Mouse (Mus musculus) CH12.LX (cell line): ENCODE results near the gene Ctrb1. TPM values are rescaled to one million over a fixed set of nuclear protein-coding genes. Genes with fewer than 3 reads are reported as not detected.

Experiments
- DNase-seq: peaks from one replicate; pipeline ENCODE4 v3.0.0-alpha.2; 2013; ENCODE audit errors: extremely low read depth
- H3K27ac ChIP-seq: 2 replicates; pipeline ENCODE4 v1.5.1; 2012; ENCODE audit warnings: low read depth, mild to moderate bottlenecking, control low read depth, moderate library complexity; ENCODE audit not compliant: insufficient read depth
- H3K27me3 ChIP-seq: replicated peaks from 2 replicates; pipeline ENCODE3; 2012; ENCODE audit warnings: inconsistent platforms
- H3K36me3 ChIP-seq, 2 experiments: replicated peaks in 1 of 2; 2 replicates each; pipeline versions ENCODE3 to v1.6.1; 2012; ENCODE audit warnings: inconsistent platforms in 1 of 2, low read length in 1 of 2, mild to moderate bottlenecking in 1 of 2, mixed read lengths in 1 of 2, moderate library complexity in 1 of 2; ENCODE audit not compliant: control insufficient read depth in 1 of 2, insufficient read depth in 1 of 2
- H3K4me1 ChIP-seq, 2 experiments: 2 replicates each; pipeline ENCODE4 v1.6.1; 2012; ENCODE audit warnings: inconsistent platforms in 1 of 2, moderate library complexity in 1 of 2; ENCODE audit not compliant: insufficient read depth in 2 of 2, control insufficient read depth in 1 of 2
- H3K4me2 ChIP-seq: 2 replicates; pipeline ENCODE4 v1.6.1; 2012; ENCODE audit warnings: low read depth, mild to moderate bottlenecking, control low read depth; ENCODE audit not compliant: poor library complexity, insufficient read depth, severe bottlenecking
- H3K4me3 ChIP-seq, 3 experiments: fragments of 150-350 bp in 1 of 3; sonication (generic) in 1 of 3; replicated peaks in 1 of 3; 2 replicates each; pipeline versions ENCODE3 to v1.5.1; 2011 to 2012; ENCODE audit warnings: low read depth in 2 of 3, low read length in 2 of 3, mild to moderate bottlenecking in 2 of 3, moderate library complexity in 2 of 3, control low read depth in 1 of 3, improper control_type of control experiment in 1 of 3, inconsistent platforms in 1 of 3, mixed read lengths in 1 of 3; ENCODE audit not compliant: poor library complexity in 1 of 3
- H3K79me2 ChIP-seq: replicated peaks from 2 replicates; pipeline ENCODE4 v1.6.1; 2012; ENCODE audit warnings: mild to moderate bottlenecking, moderate library complexity; ENCODE audit not compliant: control insufficient read depth, poor library complexity, insufficient read depth, severe bottlenecking; ENCODE audit errors: extremely low read depth
- H3K9ac ChIP-seq: 2 replicates; pipeline ENCODE4 v1.6.1; 2012; ENCODE audit warnings: low read depth, mild to moderate bottlenecking, control low read depth, moderate library complexity; ENCODE audit not compliant: insufficient read depth
- H3K9me3 ChIP-seq: replicated peaks from 2 replicates; pipeline ENCODE3; 2012; ENCODE audit warnings: low read length, inconsistent platforms, mixed read lengths
- CHD1 ChIP-seq: IDR thresholded peaks from 2 replicates; pipeline ENCODE4 v1.6.1; 2012; ENCODE audit warnings: low read depth, low read length, improper control_type of control experiment, inconsistent platforms
- CTCF ChIP-seq, 2 experiments: IDR thresholded peaks in 1 of 2; conservative IDR thresholded peaks in 1 of 2; 2 replicates each; pipeline ENCODE4 v1.5.1; 2011 to 2012; ENCODE audit warnings: low read depth in 2 of 2, low read length in 2 of 2, improper control_type of control experiment in 1 of 2, inconsistent platforms in 1 of 2, mild to moderate bottlenecking in 1 of 2, moderate library complexity in 1 of 2
- ELF1 ChIP-seq: IDR thresholded peaks from 2 replicates; pipeline ENCODE4 v1.6.1; 2014; ENCODE audit warnings: low read depth, mild to moderate bottlenecking, inconsistent platforms, low read length, improper control_type of control experiment
- EP300 ChIP-seq: IDR thresholded peaks from 2 replicates; pipeline ENCODE4 v1.6.1; 2011; ENCODE audit warnings: low read length, improper control_type of control experiment
- ETS1 ChIP-seq: conservative IDR thresholded peaks from 2 replicates; pipeline ENCODE4 v1.6.1; 2012; ENCODE audit warnings: low read depth, mild to moderate bottlenecking, inconsistent platforms, low read length, improper control_type of control experiment, moderate library complexity
- GABPA ChIP-seq: IDR thresholded peaks from 2 replicates; pipeline ENCODE4 v1.6.1; 2012; ENCODE audit warnings: low read depth, low read length, improper control_type of control experiment, inconsistent platforms; ENCODE audit not compliant: insufficient replicate concordance
- HCFC1 ChIP-seq: IDR thresholded peaks from 2 replicates; pipeline ENCODE4 v1.6.1; 2012; ENCODE audit warnings: low read depth, mild to moderate bottlenecking, inconsistent platforms, low read length, improper control_type of control experiment
- JUN ChIP-seq: IDR thresholded peaks from 2 replicates; pipeline ENCODE4 v1.6.1; 2011; ENCODE audit warnings: low read depth, mild to moderate bottlenecking, low read length, improper control_type of control experiment, moderate library complexity; ENCODE audit not compliant: insufficient read depth
- MAFK ChIP-seq: IDR thresholded peaks from 2 replicates; pipeline ENCODE4 v1.6.1; 2011; ENCODE audit warnings: low read length, improper control_type of control experiment; ENCODE audit not compliant: insufficient replicate concordance
- MEF2A ChIP-seq: IDR thresholded peaks from 2 replicates; pipeline ENCODE4 v1.6.1; 2014; ENCODE audit warnings: low read depth, mild to moderate bottlenecking, inconsistent platforms, low read length, improper control_type of control experiment, borderline replicate concordance
- MXI1 ChIP-seq: IDR thresholded peaks from 2 replicates; pipeline ENCODE4 v1.6.1; 2011; ENCODE audit warnings: mild to moderate bottlenecking, low read depth, low read length, improper control_type of control experiment
- NRF1 ChIP-seq: IDR thresholded peaks from 2 replicates; pipeline ENCODE4 v1.6.1; 2014; ENCODE audit warnings: low read depth, mild to moderate bottlenecking, inconsistent platforms, low read length, improper control_type of control experiment, moderate library complexity
- PAX5 ChIP-seq: IDR thresholded peaks from 2 replicates; pipeline ENCODE4 v1.6.1; 2012; ENCODE audit warnings: low read length, inconsistent platforms, mixed read lengths
- POLR2A ChIP-seq: IDR thresholded peaks from 2 replicates; pipeline ENCODE4 v1.6.1; 2011; ENCODE audit warnings: low read depth, mild to moderate bottlenecking, improper control_type of control experiment, low read length
- SIN3A ChIP-seq: IDR thresholded peaks from 2 replicates; pipeline ENCODE4 v1.6.1; 2012; ENCODE audit warnings: low read length, improper control_type of control experiment, inconsistent platforms
- SMC3 ChIP-seq: IDR thresholded peaks from 2 replicates; pipeline ENCODE4 v1.6.1; 2011; ENCODE audit warnings: low read depth, low read length, improper control_type of control experiment
- TBP ChIP-seq: conservative IDR thresholded peaks from 2 replicates; pipeline ENCODE4 v1.6.1; 2011; ENCODE audit warnings: low read depth, low read length, improper control_type of control experiment
- USF2 ChIP-seq: conservative IDR thresholded peaks from 2 replicates; pipeline ENCODE4 v1.6.1; 2011; ENCODE audit warnings: low read depth, low read length, improper control_type of control experiment
- ZMIZ1 ChIP-seq: IDR thresholded peaks from 2 replicates; pipeline ENCODE4 v1.6.1; 2012; ENCODE audit warnings: low read depth, mild to moderate bottlenecking, inconsistent platforms, low read length, improper control_type of control experiment
- dilution Hi-C: fragments of 300-500 bp; cut with MboI; formaldehyde crosslinking; loops from 2 replicates; pipeline ENCODE4 v1.14.3; 2020; ENCODE audit warnings: low sequenced_read_pairs; ENCODE audit not compliant: extremely low pct_unique_long_range_greater_than_20kb, extremely low pct_ligation_motif_present
- in situ Hi-C: fragments of 300-500 bp; cut with MboI; formaldehyde crosslinking; loops from 3 replicates; pipeline ENCODE4 v1.14.3; 2019; ENCODE audit warnings: low sequenced_read_pairs, low pct_ligation_motif_present, low pct_unique_long_range_greater_than_20kb, mixed read lengths
- polyA plus RNA-seq: library from polyadenylated mRNA; unstranded; fragments of >175 nt; gene quantifications from 2 replicates; pipeline ENCODE4 v1.2.1, GENCODE M21; 2012; ENCODE audit warnings: low read depth; ENCODE audit not compliant: insufficient read length
- total RNA-seq, 2 experiments: library from RNA; depleted of rRNA; stranded (reverse); fragments of 300-350 nt in 1 of 2; fragments of >200 nt in 1 of 2; gene quantifications; 2 replicates each; pipeline ENCODE4 v1.2.3; 2012 to 2014

The Ctrb1 gene
- total and polyA plus RNA-seq, 3 experiments, result not detected

- H3K4me3 ChIP-seq, result no peak overlapping the region
- in situ Hi-C loops, result no loop called here
- H3K4me1 ChIP-seq, result no peaks in the 10 kb centered on the region
- no peaks in the 10 kb centered on the region for H3K79me2 ChIP-seq
- DNase-seq, result no peak
- H3K27ac ChIP-seq, result no peak overlapping the region
- peaks cover 11% of the 10 kb centered on the region for H3K9me3 ChIP-seq
- no peak overlapping the region for H3K9ac ChIP-seq
- no peak overlapping the region for H3K4me2 ChIP-seq
- no peaks in the 10 kb centered on the region for H3K36me3 ChIP-seq
- no peak for TF ChIP-seq MXI1
- no peak for TF ChIP-seq USF2
- no peak for TF ChIP-seq POLR2A
- no peak for TF ChIP-seq CTCF (conservative IDR thresholded peaks at IDR 0.05 in 1 of 2, IDR thresholded peaks at IDR 0.05 in 1 of 2; ENCODE audit: low read depth in 2 of 2, low read length in 2 of 2)
- no peak for TF ChIP-seq GABPA
- TF ChIP-seq NRF1, result no peak
- no peak for TF ChIP-seq HCFC1
- TF ChIP-seq CHD1, result no peak
- TF ChIP-seq MAFK, result no peak
- peaks cover 15% of the 10 kb centered on the region for H3K27me3 ChIP-seq
- dilution Hi-C loops, result no loop called here
These were observed 4.6 kb upstream of the Ctrb1 start for GRCm38 (mm10) chr8:111695441-111695840.

GRCm38 (mm10) chr8:111693261-111693741 is 2.5 kb upstream of the Ctrb1 start:
- dilution Hi-C loops, result no loop called here
- no peak overlapping the region for H3K4me2 ChIP-seq

GRCm38 (mm10) chr8:111686881-111687280 is 3.9 kb downstream of the Ctrb1 start:
- no peak overlapping the region for H3K27ac ChIP-seq
- no peak overlapping the region for H3K4me2 ChIP-seq
- no peak overlapping the region for H3K9ac ChIP-seq
- TF ChIP-seq USF2 (no peak), POLR2A (no peak), ETS1 (no peak), CHD1 (no peak), JUN (no peak), SIN3A (no peak), SMC3 (no peak), ZMIZ1 (no peak), EP300 (no peak), ELF1 (no peak), CTCF (conservative IDR thresholded peaks at IDR 0.05 in 1 of 2, IDR thresholded peaks at IDR 0.05 in 1 of 2; ENCODE audit: low read depth in 2 of 2, low read length in 2 of 2) (no peak), PAX5 (no peak)
- H3K27me3 ChIP-seq, result peaks cover 30% of the 10 kb centered on the region
- no peaks in the 10 kb centered on the region for H3K4me1 ChIP-seq
- H3K9me3 ChIP-seq, result peaks cover under 1% of the 10 kb centered on the region
- H3K79me2 ChIP-seq, result no peaks in the 10 kb centered on the region
- in situ Hi-C loops, result no loop called here
- H3K36me3 ChIP-seq, result no peaks in the 10 kb centered on the region
- DNase-seq, result no peak
- dilution Hi-C loops, result no loop called here
- no peak overlapping the region for H3K4me3 ChIP-seq

More at GRCm38 (mm10) chr8:111693261-111693741, 2.5 kb upstream of the Ctrb1 start:
- TF ChIP-seq MEF2A (no peak), TBP (no peak), ZMIZ1 (no peak)
- TF ChIP-seq, all 38 proteins: peak for 0
- peaks cover 24% of the 10 kb centered on the region for H3K27me3 ChIP-seq
- no peaks in the 10 kb centered on the region for H3K79me2 ChIP-seq
- H3K4me1 ChIP-seq, result no peaks in the 10 kb centered on the region
- H3K9me3 ChIP-seq, result peaks cover 11% of the 10 kb centered on the region
- in situ Hi-C loops, result no loop called here
- DNase-seq, result no peak
- no peak overlapping the region for H3K4me3 ChIP-seq
- H3K27ac ChIP-seq, result no peak overlapping the region
- no peak overlapping the region for H3K9ac ChIP-seq
- H3K36me3 ChIP-seq, result no peaks in the 10 kb centered on the region
